Mouse (Mus musculus) ES-E14 (cell line): ENCODE measurements around the gene Crls1. TPM values are rescaled to one million over a fixed set of nuclear protein-coding genes. Genes with fewer than 3 reads are reported as not detected.
A peak's percentile ranks its signal among the peaks of the same experiment; 100 is the strongest.

Experiments used
- DNase-seq: peaks from one replicate; pipeline ENCODE4 v3.0.0-alpha.2; 2013; ENCODE audit warnings: low read depth, low spot score
- H3K27ac ChIP-seq: 2 replicates; pipeline ENCODE4 v1.5.1; 2012; ENCODE audit warnings: low read depth, mild to moderate bottlenecking, low read length, moderate library complexity, mixed read lengths; ENCODE audit not compliant: poor library complexity, insufficient read depth, severe bottlenecking
- H3K36me3 ChIP-seq: 2 replicates; pipeline ENCODE4 v1.6.1; 2012; ENCODE audit warnings: mild to moderate bottlenecking, low read length, moderate library complexity, mixed read lengths; ENCODE audit not compliant: control insufficient read depth, poor library complexity, insufficient read depth, severe bottlenecking
- H3K4me1 ChIP-seq, 2 experiments: fragments of 150-350 bp in 1 of 2; sonication (generic) in 1 of 2; 2 replicates each; pipeline ENCODE4 v1.6.1; 2012; ENCODE audit warnings: low read length in 2 of 2, mild to moderate bottlenecking in 1 of 2, mixed read lengths in 1 of 2; ENCODE audit not compliant: control insufficient read depth in 2 of 2, insufficient read depth in 2 of 2, poor library complexity in 1 of 2
- H3K4me3 ChIP-seq, 2 experiments: fragments of 150-350 bp in 1 of 2; sonication (generic) in 1 of 2; 2 replicates each; pipeline ENCODE4 v1.5.1; 2012; ENCODE audit warnings: low read length in 2 of 2, low read depth in 1 of 2, mild to moderate bottlenecking in 1 of 2, mixed read lengths in 1 of 2; ENCODE audit not compliant: insufficient read depth in 1 of 2, poor library complexity in 1 of 2, severe bottlenecking in 1 of 2
- H3K9ac ChIP-seq: 2 replicates; pipeline ENCODE4 v1.6.1; 2012; ENCODE audit warnings: low read depth, mild to moderate bottlenecking, low read length, mixed read lengths; ENCODE audit not compliant: poor library complexity, insufficient read depth, severe bottlenecking
- H3K9me3 ChIP-seq: fragments of 150-350 bp; sonication (generic); 2 replicates; pipeline ENCODE4 v1.6.1; 2012; ENCODE audit warnings: low read depth, mild to moderate bottlenecking, low read length; ENCODE audit not compliant: control insufficient read depth, insufficient read depth
- CHD2 ChIP-seq: IDR thresholded peaks from 2 replicates; pipeline ENCODE4 v1.6.1; 2014; ENCODE audit warnings: mild to moderate bottlenecking, low read depth, low read length, inconsistent platforms
- HCFC1 ChIP-seq: IDR thresholded peaks from 2 replicates; pipeline ENCODE4 v1.6.1; 2012; ENCODE audit warnings: low read length, inconsistent platforms, borderline replicate concordance; ENCODE audit not compliant: insufficient read depth
- MAFK ChIP-seq: IDR thresholded peaks from 2 replicates; pipeline ENCODE4 v1.6.1; 2014; ENCODE audit warnings: mild to moderate bottlenecking, low read depth, low read length, inconsistent platforms; ENCODE audit not compliant: insufficient read depth
- ZC3H11A ChIP-seq: IDR thresholded peaks from 2 replicates; pipeline ENCODE4 v1.6.1; 2012; ENCODE audit warnings: low read depth, mild to moderate bottlenecking, inconsistent platforms, low read length, borderline replicate concordance
- ZNF384 ChIP-seq: IDR thresholded peaks from 2 replicates; pipeline ENCODE4 v1.6.1; 2012; ENCODE audit warnings: low read depth, low read length, inconsistent platforms
- in situ Hi-C, 2 experiments: fragments of 600-800 bp; cut with MboI; formaldehyde crosslinking; loops; one replicate each; pipeline ENCODE4 v1.15.1; 2025; ENCODE audit warnings: low sequenced_read_pairs in 2 of 2, inconsistent platforms in 1 of 2; ENCODE audit not compliant: unreplicated experiment in 2 of 2
- total RNA-seq: library from RNA; depleted of rRNA; stranded (reverse); fragments of 300-350 nt; gene quantifications from 2 replicates; pipeline ENCODE4 v1.2.3, GENCODE M21; 2012

The Crls1 gene
- total RNA-seq, 1 experiment = 29.1 TPM

DNA sequence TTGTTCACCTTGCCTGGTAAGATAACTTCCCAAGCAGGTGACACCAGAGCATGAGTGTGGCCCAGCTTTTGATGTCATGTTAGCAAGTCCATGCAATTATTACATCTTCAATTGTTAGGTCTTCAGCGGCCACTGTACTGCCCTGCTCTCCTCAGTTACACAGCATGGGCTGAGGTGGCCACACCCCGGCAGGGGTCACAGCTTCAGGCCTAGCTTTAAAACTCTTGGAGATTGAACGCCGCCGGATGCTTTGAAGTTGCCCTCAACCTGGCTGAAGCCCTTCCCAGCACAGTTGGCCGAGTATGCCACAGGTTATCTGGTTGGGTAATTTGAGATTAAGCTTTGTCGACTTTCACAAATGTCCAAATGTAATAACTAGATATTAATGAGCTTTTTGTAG is 1.1 kb downstream of the Crls1 start:
- Histone ChIP-seq H3K4me3 (peak overlapping the region; percentile 90 to 95), H3K27ac (no peak overlapping the region), H3K4me1 (peaks cover 8 to 9% of the 10 kb centered on the region in 2 experiments), H3K9me3 (no peaks in the 10 kb centered on the region), H3K36me3 (no peaks in the 10 kb centered on the region; the same call in none of the 2 replicates), H3K9ac (no peak overlapping the region)
- no peak for DNase-seq
- in situ Hi-C loops = no loop called here
- no peak for TF ChIP-seq MAFK
- TF ChIP-seq ZC3H11A = no peak
- TF ChIP-seq ZNF384 = no peak
- no peak for TF ChIP-seq CHD2
- no peak for TF ChIP-seq HCFC1

DNA sequence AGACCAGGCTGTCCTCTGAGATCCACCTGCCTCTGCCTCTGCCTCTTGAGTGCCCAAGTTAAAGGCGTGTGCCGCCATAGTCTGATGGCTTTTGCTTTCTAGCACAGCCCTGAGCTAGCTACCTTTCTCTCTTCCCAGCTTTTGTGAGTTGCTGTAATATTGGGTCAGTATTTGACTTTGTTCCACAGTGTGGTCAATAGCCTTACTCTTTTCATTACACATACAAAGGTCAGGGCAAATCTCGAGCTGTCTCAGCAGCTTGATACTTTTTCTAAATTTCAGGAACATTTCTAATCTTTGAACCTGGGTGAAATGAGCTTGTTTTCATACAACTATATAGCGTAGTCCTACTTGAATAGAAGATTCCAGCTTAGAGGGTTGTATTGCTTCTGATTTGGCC is 1.9 kb downstream of the Crls1 start:
- TF ChIP-seq CHD2 = no peak
- TF ChIP-seq ZC3H11A = no peak
- no peak for TF ChIP-seq HCFC1
- no peak for TF ChIP-seq MAFK
- no peak for TF ChIP-seq ZNF384
- Histone ChIP-seq H3K27ac (no peak overlapping the region), H3K9ac (no peak overlapping the region), H3K4me3 (no peak overlapping the region), H3K9me3 (no peaks in the 10 kb centered on the region), H3K36me3 (peaks cover 2% of the 10 kb centered on the region), H3K4me1 (peaks cover 8 to 9% of the 10 kb centered on the region in 2 experiments)
- in situ Hi-C loops = no loop called here
- no peak for DNase-seq

DNA sequence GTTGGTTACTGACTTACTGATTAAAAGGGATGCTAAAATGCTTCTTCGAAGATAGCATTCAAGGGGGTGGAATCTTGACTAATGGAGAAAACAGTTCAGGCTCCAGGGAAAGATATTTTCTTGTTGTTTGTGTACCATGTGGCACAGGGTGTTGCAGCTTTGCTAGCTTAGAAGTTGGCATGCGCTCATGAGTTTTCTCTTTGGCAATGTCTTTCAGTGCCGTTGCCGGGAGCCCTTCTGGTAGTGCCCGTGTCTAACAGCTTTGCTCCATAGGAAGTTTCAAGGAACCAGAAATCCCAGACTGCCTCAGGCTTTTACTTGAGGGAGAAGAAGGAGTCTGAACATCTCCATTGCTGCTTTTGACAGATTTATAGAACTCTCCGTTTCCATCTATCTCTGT is 2.7 kb downstream of the Crls1 start:
- Histone ChIP-seq H3K9me3 (no peaks in the 10 kb centered on the region), H3K36me3 (peaks cover 2% of the 10 kb centered on the region), H3K27ac (no peak overlapping the region), H3K9ac (no peak overlapping the region), H3K4me1 (peaks cover 8 to 9% of the 10 kb centered on the region in 2 experiments), H3K4me3 (no peak overlapping the region)
- in situ Hi-C loops = no loop called here
- no peak for DNase-seq
- TF ChIP-seq MAFK = no peak
- TF ChIP-seq CHD2 = no peak
- no peak for TF ChIP-seq ZNF384

DNA sequence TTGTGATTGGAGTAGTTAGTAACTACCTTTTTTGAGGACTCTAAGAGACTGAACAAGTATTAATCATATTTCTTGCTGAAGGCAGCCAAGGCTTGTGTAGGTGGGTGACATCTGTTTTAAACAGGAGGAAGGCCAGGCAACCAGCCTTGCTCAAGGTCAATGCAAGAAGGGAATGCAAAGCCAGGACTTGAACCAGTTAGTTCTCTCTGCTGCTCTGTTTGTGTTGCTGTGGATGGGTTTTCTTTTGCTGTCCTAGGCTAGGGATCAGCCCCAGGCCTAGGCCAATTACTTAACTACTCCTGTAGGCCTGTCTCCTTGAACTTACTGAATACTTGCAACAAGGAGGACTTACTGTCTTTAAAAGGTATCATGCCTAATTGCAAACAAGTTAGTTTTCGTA is 6.6 kb downstream of the Crls1 start:
- H3K9me3 ChIP-seq = no peaks in the 10 kb centered on the region
- DNase-seq = no peak
- peaks cover 4 to 8% of the 10 kb centered on the region in 2 experiments; a peak in 3 of 4 replicates for H3K4me1 ChIP-seq
- peaks cover 2% of the 10 kb centered on the region for H3K36me3 ChIP-seq
- TF ChIP-seq MAFK (no peak), ZC3H11A (no peak), CHD2 (no peak), HCFC1 (no peak), ZNF384 (no peak)
- no peak overlapping the region for H3K4me3 ChIP-seq
- in situ Hi-C loops = no loop called here
- H3K27ac ChIP-seq = no peak overlapping the region
- H3K9ac ChIP-seq = no peak overlapping the region

DNA sequence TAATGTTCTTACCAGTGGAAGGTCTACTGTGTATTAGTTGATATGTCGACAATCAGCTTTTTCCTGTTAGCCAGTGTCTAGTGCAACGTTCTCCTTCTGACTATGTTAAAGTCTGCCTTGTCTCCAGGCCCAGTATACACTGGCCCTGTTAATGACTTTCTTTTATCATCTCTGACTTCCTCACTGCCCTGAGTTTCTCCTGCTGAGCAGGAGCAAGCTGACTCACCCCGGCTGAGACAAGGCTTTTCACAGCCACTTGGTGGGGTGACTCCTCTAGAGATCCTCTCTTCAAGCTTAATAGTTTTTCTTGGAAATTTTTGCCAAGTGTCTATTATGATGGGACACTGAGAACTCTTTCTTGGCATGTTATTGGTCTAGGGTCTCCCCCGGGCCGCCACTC is 9.9 kb downstream of the Crls1 start:
- no peak overlapping the region for H3K9ac ChIP-seq
- H3K27ac ChIP-seq = no peak overlapping the region
- no peak for TF ChIP-seq MAFK
- TF ChIP-seq ZNF384 = no peak
- TF ChIP-seq CHD2 = no peak
- TF ChIP-seq HCFC1 = no peak
- no peak for TF ChIP-seq ZC3H11A
- H3K9me3 ChIP-seq = no peaks in the 10 kb centered on the region
- no peak overlapping the region for H3K4me3 ChIP-seq
- H3K4me1 ChIP-seq = no peaks in the 10 kb centered on the region; a peak in 1 of 4 replicates
- peaks cover 2% of the 10 kb centered on the region for H3K36me3 ChIP-seq
- no peak for DNase-seq
- in situ Hi-C loops = no loop called here
